Mouse (Mus musculus) stomach, postnatal 0 days (tissue): Measurements from ENCODE around the gene Thsd1. TPM values are rescaled to one million over a fixed set of nuclear protein-coding genes. Genes with fewer than 3 reads are reported as not detected.
A peak's percentile ranks its signal among the peaks of the same experiment; 100 is the strongest.

Source experiments
- ATAC-seq: fragments of 200-750 bp; cut with Nextera tagmentation; 2 replicates; pipeline ENCODE4 v1.8.0; 2017; ENCODE audit not compliant: low FRiP score, low TSS enrichment
- DNase-seq: peaks from one replicate; pipeline ENCODE4 v3.0.0-alpha.2; 2016; ENCODE audit warnings: low spot score
- H3K27ac ChIP-seq: fragments of 300-500 bp; sonication (generic); replicated peaks from 2 replicates; pipeline ENCODE4 v1.5.1; 2014; ENCODE audit warnings: mild to moderate bottlenecking, control low read depth
- H3K27me3 ChIP-seq: fragments of 300-500 bp; sonication (generic); 2 replicates; pipeline ENCODE4 v1.6.1; 2014; ENCODE audit warnings: low read length; ENCODE audit not compliant: control insufficient read depth, insufficient read depth
- H3K36me3 ChIP-seq: fragments of 300-500 bp; sonication (generic); 2 replicates; pipeline ENCODE4 v1.6.1; 2014; ENCODE audit warnings: low read length, mixed read lengths; ENCODE audit not compliant: control insufficient read depth, insufficient read depth
- H3K4me1 ChIP-seq: fragments of 300-500 bp; sonication (generic); replicated peaks from 2 replicates; pipeline ENCODE4 v1.6.1; 2014; ENCODE audit warnings: antibody characterized with exemption; ENCODE audit not compliant: control insufficient read depth, insufficient read depth
- H3K4me2 ChIP-seq: fragments of 300-500 bp; sonication (generic); replicated peaks from 2 replicates; pipeline ENCODE4 v1.6.1; 2014; ENCODE audit warnings: low read depth, mild to moderate bottlenecking, control low read depth, moderate library complexity
- H3K4me3 ChIP-seq: fragments of 300-500 bp; sonication (generic); 2 replicates; pipeline ENCODE4 v1.5.1; 2014; ENCODE audit warnings: low read depth, low read length, control low read depth
- H3K9ac ChIP-seq: fragments of 300-500 bp; sonication (generic); 2 replicates; pipeline ENCODE4 v1.6.1; 2014; ENCODE audit warnings: mild to moderate bottlenecking, low read length, control low read depth, mixed read lengths
- H3K9me3 ChIP-seq: fragments of 300-500 bp; sonication (generic); 2 replicates; pipeline ENCODE4 v1.6.1; 2016; ENCODE audit warnings: low read length; ENCODE audit not compliant: control insufficient read depth
- CTCF ChIP-seq: IDR thresholded peaks from 2 replicates; pipeline ENCODE4 v1.5.1; 2016; ENCODE audit warnings: antibody characterized with exemption, low read depth, mild to moderate bottlenecking, moderate library complexity
- EP300 ChIP-seq: optimal IDR thresholded peaks from 2 replicates; pipeline ENCODE3; 2016; ENCODE audit warnings: antibody characterized with exemption
- WGBS: fragments of 180-500 bp; shearing (Covaris S2); extraction: QIAGEN DNeasy Blood & Tissue Kit; methylation state at CpG from one replicate; pipeline ENCODE4 v1.1.7; 2014; 5-methylcytosine and 5-hydroxymethylcytosine counted together
- polyA plus RNA-seq: library from polyadenylated mRNA; unstranded; fragments of >200 nt; fragmentation: Nextera tagmentation; extraction: Ambion mirVana; gene quantifications from 2 replicates; pipeline ENCODE4 v1.2.1, GENCODE M21; 2015

Gene Thsd1
- polyA plus RNA-seq: 7.3 and 8.0 TPM in 2 replicates

GRCm38 (mm10) chr8:22227061-22227877, at the start of gene Thsd1:
Thsd1 (plus strand) TSS chr8:22227313.
- H3K9ac ChIP-seq: peak within 1 kb of the TSS; percentile 63
- ATAC-seq (peak; percentile 80), DNase-seq (peak; percentile 78)
- WGBS: 1% methylated on average over 36 of the region's 39 CpGs
- H3K4me3 ChIP-seq: peak within 1 kb of the TSS; percentile 50
- no peaks in the 10 kb centered on the region for H3K9me3 ChIP-seq
- no peaks in the 10 kb centered on the region for H3K4me1 ChIP-seq
- peaks cover 2% of the 10 kb centered on the region; the same call in 1 of the 2 replicates for H3K27me3 ChIP-seq
- peak within 1 kb of the TSS; percentile 93 for H3K4me2 ChIP-seq
- H3K27ac ChIP-seq: peak within 1 kb of the TSS; percentile 76
- H3K36me3 ChIP-seq: no peaks in the 10 kb centered on the region
- no peak for TF ChIP-seq CTCF

GRCm38 (mm10) chr8:22184884-22185283, 42.2 kb upstream of the Thsd1 start:
- peak; percentile 24 for DNase-seq
- no peaks in the 10 kb centered on the region for H3K36me3 ChIP-seq
- ATAC-seq: 0 out of 2 replicates have a peak, but pooled peaks have one; percentile 13
- no peaks in the 10 kb centered on the region for H3K27me3 ChIP-seq
- H3K9me3 ChIP-seq: no peaks in the 10 kb centered on the region
- TF ChIP-seq EP300 (no peak), CTCF (no peak)
- WGBS: 3% methylated on average over 3 of the region's 3 CpGs
- no peak overlapping the region for H3K27ac ChIP-seq
- peak overlapping the region; percentile 68 for H3K9ac ChIP-seq
- peak overlapping the region; percentile 87 for H3K4me2 ChIP-seq
- H3K4me3 ChIP-seq: peak overlapping the region; percentile 82
- H3K4me1 ChIP-seq: no peaks in the 10 kb centered on the region; the same call in 1 of the 2 replicates

GRCm38 (mm10) chr8:22185431-22186397, 41.4 kb upstream of the Thsd1 start, which contains the start of gene Ckap2:
Ckap2 (minus strand) TSS chr8:22185819.
- Histone ChIP-seq H3K27ac (peak within 1 kb of the TSS; percentile 75), H3K9ac (peak within 1 kb of the TSS; percentile 68), H3K4me2 (peak within 1 kb of the TSS; percentile 87), H3K9me3 (no peaks in the 10 kb centered on the region), H3K27me3 (no peaks in the 10 kb centered on the region), H3K4me1 (no peaks in the 10 kb centered on the region; the same call in 1 of the 2 replicates), H3K4me3 (peak within 1 kb of the TSS; percentile 82), H3K36me3 (no peaks in the 10 kb centered on the region)
- TF ChIP-seq EP300 (no peak), CTCF (no peak)
- DNase-seq: peak; percentile 94
- WGBS: 2% methylated on average over 61 of the region's 63 CpGs
- ATAC-seq: peak; percentile 97

- peak within 1 kb of the TSS; percentile 99 for H3K27ac ChIP-seq
- peak within 1 kb of the TSS; percentile 96 for H3K9ac ChIP-seq
- H3K27me3 ChIP-seq: no peaks in the 10 kb centered on the region
- ATAC-seq (peak; percentile 95), DNase-seq (peak; percentile 89)
- no peaks in the 10 kb centered on the region for H3K9me3 ChIP-seq
- H3K36me3 ChIP-seq: no peaks in the 10 kb centered on the region
- WGBS: under 1% methylated on average over 56 of the region's 73 CpGs
- H3K4me1 ChIP-seq: peaks cover 3% of the 10 kb centered on the region; the same call in 1 of the 2 replicates
- H3K4me3 ChIP-seq: peak within 1 kb of the TSS; percentile 91
- TF ChIP-seq CTCF (peak; percentile 89), EP300 (no peak)
- peak within 1 kb of the TSS; percentile 67 for H3K4me2 ChIP-seq
These were observed 34.3 kb upstream of the Thsd1 start, which contains the start of gene Vps36 for GRCm38 (mm10) chr8:22192660-22193431. Vps36 (plus strand) TSS chr8:22192809.

GRCm38 (mm10) chr8:22193432-22194010, 33.6 kb upstream of the Thsd1 start:
- TF ChIP-seq CTCF (no peak), EP300 (no peak)
- DNase-seq (peak; percentile 48), ATAC-seq (peak; percentile 59)
- Histone ChIP-seq H3K9me3 (no peaks in the 10 kb centered on the region), H3K4me1 (peaks cover 3% of the 10 kb centered on the region; the same call in 1 of the 2 replicates), H3K4me3 (peak overlapping the region; percentile 91), H3K9ac (peak overlapping the region; percentile 96), H3K27me3 (no peaks in the 10 kb centered on the region), H3K27ac (peak overlapping the region; percentile 99), H3K4me2 (peak overlapping the region; percentile 67), H3K36me3 (no peaks in the 10 kb centered on the region)
- WGBS: 8% methylated on average over 12 of the region's 12 CpGs
